Mouse (Mus musculus) megakaryocyte, embryonic 14.5 days (primary cell): ENCODE measurements around the gene Als2.

Experiments
- FLI1 ChIP-seq: IDR thresholded peaks from 2 replicates; pipeline ENCODE4 v1.6.1; 2012; ENCODE audit warnings: low read length, inconsistent platforms, mixed read lengths
- GATA1 ChIP-seq: IDR thresholded peaks from 3 replicates; pipeline ENCODE4 v1.6.1; 2012; ENCODE audit warnings: mixed read lengths, low read length, inconsistent platforms, borderline replicate concordance

DNA sequence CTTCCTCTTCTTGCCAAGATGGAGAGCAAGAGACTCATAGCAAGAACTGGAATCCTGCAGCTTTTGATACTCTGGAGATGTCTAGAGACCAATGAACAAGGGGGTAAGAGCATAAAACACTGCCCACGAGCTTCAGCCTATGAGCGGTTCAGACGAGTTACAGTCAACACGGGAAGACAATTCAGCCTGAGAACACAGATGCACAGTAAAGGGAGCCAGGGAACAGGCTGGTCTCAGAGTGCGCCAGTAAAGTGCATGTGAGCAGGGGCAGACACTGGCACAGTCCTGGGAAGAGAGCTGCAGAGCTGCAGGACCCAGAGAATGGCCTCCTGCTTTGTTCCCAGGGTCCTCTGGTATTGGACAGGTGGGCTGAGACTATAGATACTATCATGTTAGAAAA is 49.2 kb downstream of the Als2 start:
- no peak for TF ChIP-seq GATA1
- no peak for TF ChIP-seq FLI1
